Mouse (Mus musculus) heart, embryonic 15.5 days (tissue): Measurements from ENCODE around the gene Crat. TPM values are rescaled to one million over a fixed set of nuclear protein-coding genes. Genes with fewer than 3 reads are reported as not detected.

Source experiments
- ATAC-seq: fragments of 200-750 bp; cut with Nextera tagmentation; replicated peaks from 2 replicates; pipeline ENCODE4 v1.8.0; 2017; ENCODE audit warnings: low read depth, moderate TSS enrichment; ENCODE audit not compliant: insufficient number of reproducible peaks, insufficient read depth, low FRiP score
- H3K27ac ChIP-seq: fragments of 300-500 bp; sonication (generic); 2 replicates; pipeline ENCODE4 v1.5.1; 2015; ENCODE audit warnings: mild to moderate bottlenecking, inconsistent platforms
- H3K27me3 ChIP-seq: fragments of 300-500 bp; sonication (generic); 2 replicates; pipeline ENCODE4 v1.6.1; 2015; ENCODE audit warnings: inconsistent platforms
- H3K36me3 ChIP-seq: fragments of 300-500 bp; sonication (generic); 2 replicates; pipeline ENCODE4 v1.6.1; 2015; ENCODE audit warnings: mild to moderate bottlenecking, inconsistent platforms
- H3K4me1 ChIP-seq: fragments of 300-500 bp; sonication (generic); replicated peaks from 2 replicates; pipeline ENCODE4 v1.6.1; 2015; ENCODE audit warnings: inconsistent platforms
- H3K4me2 ChIP-seq: fragments of 300-500 bp; sonication (generic); 2 replicates; pipeline ENCODE4 v1.6.1; 2015; ENCODE audit warnings: inconsistent platforms, mild to moderate bottlenecking, moderate library complexity
- H3K4me3 ChIP-seq: fragments of 300-500 bp; sonication (generic); 2 replicates; pipeline ENCODE4 v1.5.1; 2015; ENCODE audit warnings: mild to moderate bottlenecking, inconsistent platforms
- H3K9ac ChIP-seq: fragments of 300-500 bp; sonication (generic); 2 replicates; pipeline ENCODE4 v1.6.1; 2015; ENCODE audit warnings: mild to moderate bottlenecking, inconsistent platforms
- H3K9me3 ChIP-seq: fragments of 300-500 bp; sonication (generic); replicated peaks from 2 replicates; pipeline ENCODE4 v1.6.1; 2016; ENCODE audit warnings: inconsistent platforms
- WGBS: fragments of 180-500 bp; shearing (Covaris S2); methylation state at CpG from one replicate; pipeline ENCODE4 v1.1.7; 2015; ENCODE audit warnings: mixed read lengths; 5-methylcytosine and 5-hydroxymethylcytosine counted together
- polyA plus RNA-seq: library from polyadenylated mRNA; unstranded; fragments of >200 nt; fragmentation: Nextera tagmentation; extraction: Ambion mirVana; gene quantifications from 2 replicates; pipeline ENCODE4 v1.2.1, GENCODE M21; 2015

The Crat gene
- polyA plus RNA-seq, 1 experiment from 2014 or later: 109 TPM

- ATAC-seq: no peak
- no peaks in the 10 kb centered on the region for H3K9me3 ChIP-seq
- H3K36me3 ChIP-seq: peaks cover 7% of the 10 kb centered on the region; the same call in 1 of the 2 replicates
- peak overlapping the region; percentile 99 for H3K27ac ChIP-seq
- peaks cover 63% of the 10 kb centered on the region for H3K4me1 ChIP-seq
- WGBS: under 1% methylated on average over 7 of the region's 7 CpGs
- H3K9ac ChIP-seq: peak overlapping the region; percentile 96
- peak overlapping the region; percentile 98 for H3K4me3 ChIP-seq
- peak overlapping the region; percentile 75 for H3K4me2 ChIP-seq
- H3K27me3 ChIP-seq: no peaks in the 10 kb centered on the region
Measured at GRCm38 (mm10) chr2:30416649-30416965, 994 bp upstream of the Crat start.

GRCm38 (mm10) chr2:30415936-30416648 is 479 bp upstream of the Crat start, which contains the start of gene Ptpa:
Gene Ptpa, plus strand, starts transcription at chr2:30416039.
- Histone ChIP-seq H3K36me3 (peaks cover 9% of the 10 kb centered on the region; the same call in 1 of the 2 replicates), H3K4me3 (peak within 1 kb of the TSS; percentile 98), H3K4me2 (peak within 1 kb of the TSS; percentile 75), H3K9ac (peak within 1 kb of the TSS; percentile 96), H3K4me1 (peaks cover 63% of the 10 kb centered on the region), H3K9me3 (no peaks in the 10 kb centered on the region), H3K27me3 (no peaks in the 10 kb centered on the region), H3K27ac (peak within 1 kb of the TSS; percentile 99)
- peak; percentile 89 for ATAC-seq
- WGBS: under 1% methylated on average over 66 of the region's 67 CpGs

- 50% methylated on average over 5 of the region's 5 CpGs for WGBS
- Histone ChIP-seq H3K36me3 (peaks cover 21% of the 10 kb centered on the region; the same call in 1 of the 2 replicates), H3K9me3 (no peaks in the 10 kb centered on the region), H3K27me3 (no peaks in the 10 kb centered on the region), H3K27ac (peak overlapping the region; percentile 99), H3K9ac (peak overlapping the region; percentile 96), H3K4me1 (peaks cover 73% of the 10 kb centered on the region), H3K4me3 (peak overlapping the region; percentile 98), H3K4me2 (peak overlapping the region; percentile 75)
- ATAC-seq: no peak
Measured at GRCm38 (mm10) chr2:30414681-30415080, 932 bp downstream of the Crat start.

GRCm38 (mm10) chr2:30414101-30414500 is 1.5 kb downstream of the Crat start:
- WGBS: 92% methylated on average over 4 of the region's 4 CpGs
- Histone ChIP-seq H3K4me3 (peak overlapping the region; percentile 98), H3K36me3 (peaks cover 21% of the 10 kb centered on the region; the same call in 1 of the 2 replicates), H3K27me3 (no peaks in the 10 kb centered on the region), H3K27ac (no peak overlapping the region), H3K9me3 (no peaks in the 10 kb centered on the region), H3K4me2 (peak overlapping the region; percentile 75), H3K9ac (peak overlapping the region; percentile 96; the same call in 1 of the 2 replicates), H3K4me1 (peaks cover 73% of the 10 kb centered on the region)
- no peak for ATAC-seq

- no peak for ATAC-seq
- Histone ChIP-seq H3K36me3 (peaks cover 25% of the 10 kb centered on the region), H3K4me3 (peak overlapping the region; percentile 98), H3K9me3 (no peaks in the 10 kb centered on the region), H3K4me1 (peaks cover 72% of the 10 kb centered on the region), H3K9ac (no peak overlapping the region; the same call in 1 of the 2 replicates), H3K27me3 (no peaks in the 10 kb centered on the region), H3K4me2 (peak overlapping the region; percentile 75), H3K27ac (no peak overlapping the region)
- 77% methylated on average over 16 of the region's 16 CpGs for WGBS
Measured at GRCm38 (mm10) chr2:30413038-30413973, 2.3 kb downstream of the Crat start.

- H3K4me2 ChIP-seq: 0 out of 2 replicates have a peak overlapping the region, but pooled peaks have one; percentile 10
- H3K27me3 ChIP-seq: no peaks in the 10 kb centered on the region
- H3K9me3 ChIP-seq: no peaks in the 10 kb centered on the region
- no peak overlapping the region for H3K4me3 ChIP-seq
- no peak overlapping the region for H3K9ac ChIP-seq
- H3K4me1 ChIP-seq: peaks cover 50% of the 10 kb centered on the region
- H3K27ac ChIP-seq: peak overlapping the region; percentile 81
- WGBS: 72% methylated on average over 5 of the region's 5 CpGs
- peaks cover 53% of the 10 kb centered on the region for H3K36me3 ChIP-seq
- ATAC-seq: peak; percentile 81
Measured at GRCm38 (mm10) chr2:30409454-30410176, 6.0 kb downstream of the Crat start.

- Histone ChIP-seq H3K27ac (peak overlapping the region; percentile 81; the same call in 1 of the 2 replicates), H3K36me3 (peaks cover 60% of the 10 kb centered on the region)
- whole genome bisulfite sequencing: 81% methylated on average over 8 of the region's 8 CpGs
Measured at GRCm38 (mm10) chr2:30408452-30409100, 7.0 kb downstream of the Crat start.

GRCm38 (mm10) chr2:30407778-30408177 is 7.8 kb downstream of the Crat start:
- Histone ChIP-seq H3K36me3 (peaks cover 68% of the 10 kb centered on the region), H3K4me1 (peaks cover 33% of the 10 kb centered on the region), H3K27ac (no peak overlapping the region), H3K4me3 (no peak overlapping the region), H3K4me2 (no peak overlapping the region), H3K9me3 (no peaks in the 10 kb centered on the region), H3K9ac (no peak overlapping the region), H3K27me3 (no peaks in the 10 kb centered on the region)
- ATAC-seq: no peak
- 86% methylated on average over 10 of the region's 10 CpGs for WGBS

More at GRCm38 (mm10) chr2:30408452-30409100, 7.0 kb downstream of the Crat start:
- H3K4me2 ChIP-seq: no peak overlapping the region
- H3K9ac ChIP-seq: 0 out of 2 replicates have a peak overlapping the region, but pooled peaks have one; percentile 17
- no peak overlapping the region for H3K4me3 ChIP-seq
- H3K4me1 ChIP-seq: peaks cover 39% of the 10 kb centered on the region
- no peaks in the 10 kb centered on the region for H3K9me3 ChIP-seq
- H3K27me3 ChIP-seq: no peaks in the 10 kb centered on the region
- ATAC-seq: no peak

GRCm38 (mm10) chr2:30407221-30407620 is 8.4 kb downstream of the Crat start:
- Histone ChIP-seq H3K27me3 (no peaks in the 10 kb centered on the region), H3K27ac (no peak overlapping the region), H3K4me3 (no peak overlapping the region), H3K36me3 (peaks cover 73% of the 10 kb centered on the region), H3K9ac (no peak overlapping the region), H3K4me2 (no peak overlapping the region), H3K4me1 (peaks cover 29% of the 10 kb centered on the region), H3K9me3 (no peaks in the 10 kb centered on the region)
- ATAC-seq: no peak
- 88% methylated on average over 2 of the region's 2 CpGs for WGBS

- Histone ChIP-seq H3K27ac (no peak overlapping the region), H3K4me1 (peaks cover 16% of the 10 kb centered on the region), H3K9me3 (no peaks in the 10 kb centered on the region), H3K36me3 (peaks cover 74% of the 10 kb centered on the region), H3K4me2 (no peak overlapping the region), H3K9ac (no peak overlapping the region), H3K4me3 (no peak overlapping the region), H3K27me3 (no peaks in the 10 kb centered on the region)
- ATAC-seq: no peak
- 84% methylated on average over 1 of the region's 1 CpGs for WGBS
Measured at GRCm38 (mm10) chr2:30403870-30404269, 11.7 kb downstream of the Crat start.
